Mouse (Mus musculus): ENCODE measurements at regions not wholly inside any gene's neighbourhood (a gene's known extent, or its start where the extent isn't known, plus 50 kb on each side); places are given as distances from the start of the nearest gene placed in this dataset.

DNA sequence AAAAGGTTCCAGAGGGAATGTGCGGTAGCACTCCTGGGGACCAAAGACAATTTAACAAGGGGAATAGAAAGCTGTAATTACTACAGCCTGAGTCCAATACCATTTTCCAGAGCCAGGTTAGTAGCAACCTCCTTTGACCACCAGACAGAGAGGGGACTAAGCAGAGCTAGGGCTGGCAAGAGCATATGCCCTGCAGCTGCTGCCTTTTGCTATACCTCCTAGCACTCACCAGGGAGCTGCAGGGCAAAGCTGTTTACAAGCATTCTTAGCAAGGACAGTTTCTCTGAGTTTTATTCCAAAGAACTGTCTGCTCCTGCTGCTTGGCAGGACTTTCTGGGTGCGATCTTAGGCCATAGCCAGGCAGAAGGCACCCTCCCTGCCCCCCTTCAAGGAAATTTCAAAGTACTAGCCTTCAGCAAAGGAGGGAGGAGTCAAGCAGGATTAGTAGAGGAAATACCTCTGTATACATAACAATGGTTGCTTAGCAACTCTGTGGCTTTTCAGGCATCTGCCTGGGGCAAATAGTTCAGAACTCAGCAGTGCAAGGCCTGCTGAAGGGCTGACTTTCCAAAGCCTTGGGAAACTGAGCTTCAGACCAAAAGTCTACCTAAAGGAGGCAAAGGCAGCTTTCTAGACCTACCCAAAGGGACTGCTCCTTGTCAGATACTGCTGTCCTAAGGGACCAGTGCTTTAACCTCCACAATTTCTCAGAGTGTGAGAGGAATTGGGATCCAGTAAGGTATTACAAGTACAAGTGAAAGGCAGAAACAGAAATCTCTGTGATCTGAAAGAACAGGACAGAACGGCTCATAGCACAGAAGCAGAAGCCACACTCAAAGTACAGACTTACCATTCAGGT is 919.5 kb upstream of the H2afb3 start:
- TF ChIP-seq CTCF (IDR thresholded peaks at IDR 0.05; ENCODE audit: control insufficient read depth, insufficient read depth, insufficient replicate concordance, low read depth, low read length) (no peak), POLR2A (IDR thresholded peaks at IDR 0.05; ENCODE audit: control insufficient read depth, low read depth, low read length) (no peak)

Measured in testis, adult 2 months (tissue).